Mouse (Mus musculus): ENCODE data around the gene Rbm8a.
A peak's percentile ranks its signal among the peaks of the same experiment; 100 is the strongest.
"Not testable (repeated sequence)": the region's sequence is repeated elsewhere in the genome, so short reads cannot be mapped to it uniquely, and the experiment has no call there.

The Rbm8a gene

DNA sequence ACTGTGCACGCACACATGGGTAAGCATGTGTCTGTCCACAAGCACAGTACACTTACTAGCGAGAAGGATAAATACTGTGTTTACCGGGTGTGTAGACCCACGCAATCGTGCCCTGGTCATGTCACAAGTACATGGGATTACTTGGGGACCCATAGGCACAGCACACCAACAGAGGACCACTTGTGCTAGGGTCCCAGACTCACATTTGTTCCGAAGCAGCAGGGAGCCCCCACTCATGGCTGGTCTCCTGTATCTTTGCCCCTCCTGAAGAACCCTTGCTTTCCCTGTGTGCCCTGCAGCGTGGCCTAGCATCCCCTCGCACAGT is 30.7 kb upstream of the Rbm8a start:
- Histone ChIP-seq H3K27me3 (ENCODE audit: control insufficient read depth, insufficient read depth, low read length, poor library complexity, severe bottlenecking) (no peaks in the 10 kb centered on the region; the same call in none of the 2 replicates), H3K36me3 (ENCODE audit: control insufficient read depth, insufficient read depth, low read length, poor library complexity, severe bottlenecking) (no peaks in the 10 kb centered on the region)
- no peak for DNase-seq (ENCODE audit: low read depth, low spot score)

DNA sequence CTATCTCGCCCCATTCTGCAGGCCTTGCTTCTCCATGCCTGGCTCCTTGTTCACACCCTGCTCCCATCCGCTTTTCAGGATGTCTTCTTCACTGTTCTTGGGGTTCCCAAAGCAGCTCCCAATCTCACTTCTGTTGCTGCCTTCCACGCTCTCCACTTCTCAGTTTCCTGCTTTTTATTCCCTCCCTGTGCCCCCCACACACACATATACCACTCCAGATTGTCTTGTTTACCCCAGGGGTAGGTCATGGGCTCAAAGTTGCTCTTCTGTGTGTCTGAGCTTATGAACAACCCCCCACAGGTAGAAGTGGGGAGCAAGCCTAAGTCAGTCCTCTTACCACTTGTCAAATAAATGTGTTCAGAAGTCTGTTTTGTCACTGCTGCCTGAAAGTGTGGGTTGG is 30.3 kb upstream of the Rbm8a start:
- no peaks in the 10 kb centered on the region for H3K36me3 ChIP-seq (ENCODE audit: control insufficient read depth, insufficient read depth, low read length, poor library complexity, severe bottlenecking)
- no peaks in the 10 kb centered on the region; the same call in none of the 2 replicates for H3K27me3 ChIP-seq (ENCODE audit: control insufficient read depth, insufficient read depth, low read length, poor library complexity, severe bottlenecking)
- no peak for DNase-seq (ENCODE audit: low read depth, low spot score)

DNA sequence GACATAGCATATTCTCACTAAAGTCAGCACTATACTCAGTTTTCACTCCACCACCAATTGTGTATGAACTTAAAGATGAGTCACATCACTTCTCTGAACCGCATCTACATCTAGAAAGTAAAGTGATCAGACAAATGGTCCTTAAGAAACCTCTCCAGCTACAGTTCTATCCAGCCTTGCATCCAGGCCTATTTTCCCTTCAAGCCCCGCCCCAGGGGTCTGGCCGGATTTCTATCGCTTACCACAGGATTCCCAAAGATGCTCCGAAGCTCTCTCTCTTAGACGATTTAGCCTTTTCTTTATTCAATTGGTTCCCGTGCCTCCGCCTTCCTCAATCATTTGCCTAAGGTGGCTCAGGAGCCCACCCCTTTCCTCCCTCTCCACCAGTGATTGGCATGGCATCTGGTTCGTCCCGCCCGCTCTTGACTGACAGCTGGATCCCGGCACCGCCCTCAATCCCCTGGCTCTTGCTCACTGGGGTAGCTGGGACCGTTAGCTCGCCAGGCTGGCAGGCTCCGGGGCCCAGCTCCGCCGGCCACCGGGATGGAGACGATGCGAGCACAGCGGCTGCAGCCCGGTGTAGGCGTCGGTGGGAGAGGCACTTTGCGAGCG is 29.0 kb upstream of the Rbm8a start, which contains the start of gene Lix1l:
Gene Lix1l (plus strand): TSS at position 511 of the 612 bp plus-strand sequence.
- peak; percentile 88 for DNase-seq (ENCODE audit: low read depth, low spot score)
- Histone ChIP-seq H3K27me3 (ENCODE audit: control insufficient read depth, insufficient read depth, low read length, poor library complexity, severe bottlenecking) (no peaks in the 10 kb centered on the region; the same call in none of the 2 replicates), H3K36me3 (ENCODE audit: control insufficient read depth, insufficient read depth, low read length, poor library complexity, severe bottlenecking) (no peaks in the 10 kb centered on the region)

- H3K36me3 ChIP-seq (ENCODE audit: control insufficient read depth, insufficient read depth, low read length, poor library complexity, severe bottlenecking): no peaks in the 10 kb centered on the region
- H3K27me3 ChIP-seq (ENCODE audit: control insufficient read depth, insufficient read depth, low read length, poor library complexity, severe bottlenecking): no peaks in the 10 kb centered on the region; the same call in none of the 2 replicates
- DNase-seq (ENCODE audit: low read depth, low spot score): peak; percentile 41
Observed at GRCm38 (mm10) chr3:96601251-96601787, 28.4 kb upstream of the Rbm8a start.

- no peaks in the 10 kb centered on the region for H3K36me3 ChIP-seq (ENCODE audit: control insufficient read depth, insufficient read depth, low read length, poor library complexity, severe bottlenecking)
- no peaks in the 10 kb centered on the region; the same call in 1 of the 2 replicates for H3K27me3 ChIP-seq (ENCODE audit: control insufficient read depth, insufficient read depth, low read length, poor library complexity, severe bottlenecking)
- DNase-seq (ENCODE audit: low read depth, low spot score): no peak
Observed at GRCm38 (mm10) chr3:96601941-96602703, 27.6 kb upstream of the Rbm8a start.

DNA sequence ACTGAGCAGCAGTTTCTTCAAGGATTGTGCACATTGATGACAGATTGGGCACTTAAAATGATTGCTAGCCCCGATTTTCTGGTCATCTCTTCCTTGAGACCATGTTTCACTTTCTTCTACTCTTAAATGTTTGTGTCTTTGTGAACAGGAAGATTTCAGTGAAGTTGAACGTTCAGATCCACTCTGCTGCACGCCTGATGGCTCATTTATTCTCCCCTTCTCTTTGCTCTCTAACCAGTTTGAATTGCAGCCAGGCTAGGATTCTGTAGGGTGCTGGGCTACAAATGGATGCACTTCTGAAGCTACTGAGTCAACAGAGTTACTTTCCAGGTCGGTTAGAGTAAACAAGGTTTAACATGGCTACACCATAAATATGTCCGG is 27.0 kb upstream of the Rbm8a start:
- no peaks in the 10 kb centered on the region for H3K36me3 ChIP-seq (ENCODE audit: control insufficient read depth, insufficient read depth, low read length, poor library complexity, severe bottlenecking)
- H3K27me3 ChIP-seq (ENCODE audit: control insufficient read depth, insufficient read depth, low read length, poor library complexity, severe bottlenecking): no peaks in the 10 kb centered on the region; the same call in 1 of the 2 replicates
- DNase-seq (ENCODE audit: low read depth, low spot score): no peak

GRCm38 (mm10) chr3:96603311-96603710 is 26.4 kb upstream of the Rbm8a start:
- no peaks in the 10 kb centered on the region for H3K36me3 ChIP-seq (ENCODE audit: control insufficient read depth, insufficient read depth, low read length, poor library complexity, severe bottlenecking)
- H3K27me3 ChIP-seq (ENCODE audit: control insufficient read depth, insufficient read depth, low read length, poor library complexity, severe bottlenecking): no peaks in the 10 kb centered on the region; the same call in 1 of the 2 replicates
- DNase-seq (ENCODE audit: low read depth, low spot score): no peak

DNA sequence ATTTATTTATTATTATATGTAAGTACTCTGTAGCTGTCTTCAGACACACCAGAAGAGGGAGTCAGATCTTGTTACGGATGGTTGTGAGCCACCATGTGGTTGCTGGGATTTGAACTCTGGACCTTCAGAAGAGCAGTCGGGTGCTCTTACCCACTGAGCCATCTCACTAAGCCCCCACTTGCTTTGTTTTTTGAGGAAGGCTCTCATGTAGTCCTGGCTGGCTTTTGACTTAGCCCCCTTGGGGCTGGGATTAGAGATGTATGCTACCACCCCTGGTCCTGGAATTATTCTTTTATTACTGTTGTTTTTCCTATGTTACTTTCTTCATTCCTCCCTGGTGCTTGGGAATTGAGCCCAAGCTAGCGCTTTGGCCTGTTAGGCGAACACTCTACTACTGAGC is 23.7 kb upstream of the Rbm8a start:
- not testable (repeated sequence) for H3K27me3 ChIP-seq (ENCODE audit: control insufficient read depth, insufficient read depth, low read length, poor library complexity, severe bottlenecking); H3K36me3 ChIP-seq (ENCODE audit: control insufficient read depth, insufficient read depth, low read length, poor library complexity, severe bottlenecking); DNase-seq (ENCODE audit: low read depth, low spot score)

- no peak for DNase-seq (ENCODE audit: low read depth, low spot score)
- H3K27me3 ChIP-seq (ENCODE audit: control insufficient read depth, insufficient read depth, low read length, poor library complexity, severe bottlenecking): no peaks in the 10 kb centered on the region
Observed at GRCm38 (mm10) chr3:96606618-96607017, 23.1 kb upstream of the Rbm8a start.

DNA sequence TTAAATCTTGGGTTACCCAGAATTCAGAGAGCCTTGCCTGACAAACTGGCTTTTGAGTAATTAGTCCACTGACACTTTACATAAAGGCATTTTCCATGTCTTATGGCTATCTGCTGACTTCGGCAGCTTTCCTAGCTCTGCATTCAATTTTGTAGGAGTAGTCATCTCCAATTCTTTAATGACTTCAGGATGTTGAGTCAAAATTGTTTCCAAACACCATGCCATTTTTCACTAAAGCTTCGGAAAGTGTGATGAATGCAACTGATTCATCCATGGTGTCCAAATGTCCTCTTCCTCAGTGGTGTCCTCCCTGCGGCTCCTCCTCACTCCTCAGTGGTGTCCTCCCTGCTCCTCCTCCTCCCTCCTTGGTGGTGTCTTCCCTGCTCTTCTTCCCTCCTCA is 11.8 kb upstream of the Rbm8a start:
- no peak for DNase-seq (ENCODE audit: low read depth, low spot score)
- Histone ChIP-seq H3K36me3 (ENCODE audit: control insufficient read depth, insufficient read depth, low read length, poor library complexity, severe bottlenecking) (no peaks in the 10 kb centered on the region), H3K27me3 (ENCODE audit: control insufficient read depth, insufficient read depth, low read length, poor library complexity, severe bottlenecking) (no peaks in the 10 kb centered on the region)

More at GRCm38 (mm10) chr3:96606618-96607017, 23.1 kb upstream of the Rbm8a start:
- no peaks in the 10 kb centered on the region for H3K36me3 ChIP-seq (ENCODE audit: control insufficient read depth, insufficient read depth, low read length, poor library complexity, severe bottlenecking)

GRCm38 (mm10) chr3:96623201-96623600 is 6.5 kb upstream of the Rbm8a start:
- DNase-seq (ENCODE audit: low read depth, low spot score): no peak
- H3K36me3 ChIP-seq (ENCODE audit: control insufficient read depth, insufficient read depth, low read length, poor library complexity, severe bottlenecking): no peaks in the 10 kb centered on the region
- no peaks in the 10 kb centered on the region for H3K27me3 ChIP-seq (ENCODE audit: control insufficient read depth, insufficient read depth, low read length, poor library complexity, severe bottlenecking)

DNA sequence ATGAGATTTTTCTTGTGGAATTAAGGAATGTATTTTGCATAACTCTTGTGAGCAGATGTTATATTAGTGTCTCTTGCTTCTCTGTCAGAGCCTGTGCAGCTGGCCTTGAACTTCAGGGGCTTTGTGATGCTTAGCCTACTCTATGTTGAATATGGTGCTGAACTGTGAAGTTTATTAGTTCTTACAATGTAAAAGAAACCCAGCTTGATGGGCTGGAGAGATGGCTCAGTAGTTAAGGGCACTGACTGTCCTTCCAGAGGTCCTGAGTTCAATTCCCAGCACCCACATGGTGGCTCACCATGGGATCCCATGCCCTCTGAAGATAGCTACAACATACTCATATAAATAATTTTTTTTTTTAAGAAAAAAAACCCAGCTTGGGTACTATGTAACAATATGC is 2.3 kb downstream of the Rbm8a start:
- H3K27me3 ChIP-seq (ENCODE audit: control insufficient read depth, insufficient read depth, low read length, poor library complexity, severe bottlenecking): no peaks in the 10 kb centered on the region
- H3K36me3 ChIP-seq (ENCODE audit: control insufficient read depth, insufficient read depth, low read length, poor library complexity, severe bottlenecking): peaks cover 1% of the 10 kb centered on the region; the same call in 1 of the 2 replicates
- no peak for DNase-seq (ENCODE audit: low read depth, low spot score)

DNA sequence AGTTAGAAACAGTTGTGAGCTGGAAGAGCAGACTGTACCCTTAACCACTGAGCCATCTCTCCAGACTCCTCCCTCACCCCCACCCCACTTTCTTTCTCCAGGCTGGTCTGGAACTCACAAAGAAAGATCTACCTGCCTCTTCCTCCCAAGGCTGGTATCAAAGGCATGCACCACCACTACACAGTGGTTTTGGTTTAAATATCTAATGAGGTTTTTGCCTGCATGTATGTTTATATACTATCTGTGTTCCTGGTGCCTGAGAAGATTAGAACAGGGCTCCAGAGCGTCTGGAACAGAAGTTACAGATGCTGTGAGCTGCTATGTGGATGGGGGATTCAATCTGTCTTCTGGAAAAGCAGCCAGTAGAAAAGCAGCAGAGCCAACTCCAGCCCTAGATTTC is 4.3 kb downstream of the Rbm8a start:
- no peaks in the 10 kb centered on the region for H3K27me3 ChIP-seq (ENCODE audit: control insufficient read depth, insufficient read depth, low read length, poor library complexity, severe bottlenecking)
- peaks cover 1% of the 10 kb centered on the region for H3K36me3 ChIP-seq (ENCODE audit: control insufficient read depth, insufficient read depth, low read length, poor library complexity, severe bottlenecking)
- DNase-seq (ENCODE audit: low read depth, low spot score): no peak

DNA sequence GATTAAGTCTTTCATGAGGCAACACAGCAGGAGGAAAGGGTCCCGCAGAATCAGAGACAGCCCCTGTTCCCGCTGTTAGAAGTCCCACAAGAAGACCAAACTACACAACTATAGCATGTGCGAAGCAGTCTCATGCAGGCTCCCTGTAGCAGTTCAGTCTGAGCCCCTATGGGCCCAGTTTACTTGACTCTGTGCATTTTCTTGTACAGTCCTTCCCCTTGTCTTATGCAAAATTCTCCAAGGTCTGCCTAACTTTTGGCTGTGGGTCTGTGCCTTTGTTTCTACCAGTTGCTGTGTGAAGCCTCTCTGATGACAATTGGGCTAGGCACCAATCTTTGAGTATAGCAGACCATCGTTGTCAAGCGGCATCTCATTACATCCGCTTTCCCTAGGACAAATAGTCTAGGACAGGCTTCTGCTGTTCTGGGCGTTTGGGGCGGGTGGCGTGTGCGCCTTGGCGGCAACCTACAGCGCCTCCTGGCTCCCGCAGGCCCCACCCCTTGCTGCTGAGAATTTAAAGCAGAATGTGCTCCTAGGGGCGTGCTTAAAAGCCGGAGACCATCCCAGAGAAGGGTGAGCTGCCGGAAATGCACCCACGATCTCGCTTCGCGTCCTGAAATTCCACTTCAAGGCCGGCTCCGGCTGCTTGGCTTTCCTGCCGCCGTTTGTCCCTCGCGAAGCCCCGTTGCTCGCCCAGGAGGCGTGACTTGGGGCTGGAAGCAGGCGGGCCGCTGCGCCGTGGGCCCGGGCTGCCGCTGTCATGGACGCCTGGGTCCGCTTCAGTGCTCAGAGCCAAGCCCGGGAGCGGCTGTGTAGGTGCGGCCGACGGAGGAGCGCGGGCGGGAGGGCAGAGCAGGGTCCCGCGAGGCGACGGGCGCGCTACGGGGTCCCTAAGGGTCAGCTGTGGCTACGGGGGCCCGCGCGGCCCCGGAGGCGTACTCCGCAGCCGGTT is 5.5 kb downstream of the Rbm8a start, which contains the start of the genes Pex11b and Gm42957:
Gene Pex11b (plus strand): TSS at position 449 of the 952 bp plus-strand sequence.
Gene Gm42957 (plus strand): TSS at position 547 of the 952 bp plus-strand sequence.
- H3K36me3 ChIP-seq (ENCODE audit: control insufficient read depth, insufficient read depth, low read length, poor library complexity, severe bottlenecking): peaks cover 1% of the 10 kb centered on the region
- DNase-seq (ENCODE audit: low read depth, low spot score): peak; percentile 73
- H3K27me3 ChIP-seq (ENCODE audit: control insufficient read depth, insufficient read depth, low read length, poor library complexity, severe bottlenecking): no peaks in the 10 kb centered on the region

Data from splenic B cell, adult 2 months (primary cell).